Mouse (Mus musculus) embryo, embryonic 11 days (tissue): ENCODE measurements around the gene Cep41.

Source experiments
- DNase-seq: peaks from one replicate; pipeline ENCODE4 v3.0.0-alpha.2; 2015

Gene Cep41

GRCm38 (mm10) chr6:30673764-30674561, 19.6 kb downstream of the Cep41 start:
- DNase-seq = no peak

- no peak for DNase-seq
Observed at GRCm38 (mm10) chr6:30671696-30672095, 21.9 kb downstream of the Cep41 start.

GRCm38 (mm10) chr6:30667585-30667984, 26.0 kb downstream of the Cep41 start:
- DNase-seq = peak; percentile 52

GRCm38 (mm10) chr6:30666043-30666442, 27.5 kb downstream of the Cep41 start:
- DNase-seq = no peak

- no peak for DNase-seq
Observed at GRCm38 (mm10) chr6:30665296-30665695, 28.3 kb downstream of the Cep41 start.

GRCm38 (mm10) chr6:30664776-30665175, 28.8 kb downstream of the Cep41 start:
- DNase-seq = no peak

GRCm38 (mm10) chr6:30658619-30659018, 34.9 kb downstream of the Cep41 start:
- DNase-seq = no peak

- no peak for DNase-seq
Observed at GRCm38 (mm10) chr6:30657279-30657678, 36.3 kb downstream of the Cep41 start.

GRCm38 (mm10) chr6:30654932-30655331, 38.6 kb downstream of the Cep41 start:
- DNase-seq = no peak

GRCm38 (mm10) chr6:30654402-30654859, 39.1 kb downstream of the Cep41 start:
- no peak for DNase-seq

- DNase-seq = no peak
Observed at GRCm38 (mm10) chr6:30653518-30653917, 40.0 kb downstream of the Cep41 start.

GRCm38 (mm10) chr6:30652425-30653188, 40.9 kb downstream of the Cep41 start:
- no peak for DNase-seq

GRCm38 (mm10) chr6:30649651-30650296, 43.8 kb downstream of the Cep41 start:
- no peak for DNase-seq

- DNase-seq = peak; percentile 45
Observed at GRCm38 (mm10) chr6:30645379-30645778, 48.2 kb downstream of the Cep41 start.

- DNase-seq = no peak
Observed at GRCm38 (mm10) chr6:30644462-30644861, 49.1 kb downstream of the Cep41 start.

- no peak for DNase-seq
Observed at GRCm38 (mm10) chr6:30643694-30644460, 49.7 kb downstream of the Cep41 start.

- no peak for DNase-seq
Observed at GRCm38 (mm10) chr6:30638674-30639268, 54.8 kb downstream of the Cep41 start, which contains the start of gene Cpa1. TSS of gene Cpa1 (plus strand) at chr6:30639218.

GRCm38 (mm10) chr6:30636186-30636842, 57.2 kb downstream of the Cep41 start:
- peak; percentile 79 for DNase-seq

- peak; percentile 48 for DNase-seq
Observed at GRCm38 (mm10) chr6:30635361-30635862, 58.1 kb downstream of the Cep41 start.

- DNase-seq = no peak
Observed at GRCm38 (mm10) chr6:30629989-30630388, 63.6 kb downstream of the Cep41 start.

GRCm38 (mm10) chr6:30628152-30628551, 65.4 kb downstream of the Cep41 start:
- peak; percentile 67 for DNase-seq
